Mouse (Mus musculus) lung, postnatal 0 days (tissue): ENCODE data around the gene Kcnj10.

Experiments used
- CTCF ChIP-seq: IDR thresholded peaks from 2 replicates; pipeline ENCODE4 v1.5.1; 2016; ENCODE audit warnings: antibody characterized with exemption, mild to moderate bottlenecking
- EP300 ChIP-seq: IDR thresholded peaks from 2 replicates; pipeline ENCODE4 v1.6.1; 2016; ENCODE audit warnings: antibody characterized with exemption, mild to moderate bottlenecking, control low read depth

DNA sequence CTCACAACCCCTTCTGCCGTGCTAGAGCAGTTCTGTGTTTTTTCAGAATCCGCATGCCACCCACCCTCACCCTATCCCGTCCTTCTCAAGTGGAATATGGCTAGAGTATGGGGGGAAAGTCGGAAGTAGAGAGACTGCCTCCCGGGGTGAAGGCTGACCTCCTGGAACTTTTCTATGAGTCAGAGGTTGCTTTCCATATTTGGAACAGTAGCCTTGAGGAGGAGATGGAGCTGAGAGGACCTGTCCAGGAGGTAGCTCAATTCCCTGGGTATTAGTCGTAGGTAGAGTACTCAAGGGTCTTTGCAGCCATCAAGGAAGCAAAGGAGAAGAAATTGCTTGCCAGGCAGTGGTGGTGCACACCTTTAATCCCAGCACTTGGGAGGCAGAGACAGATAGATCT lies 11.0 kb downstream of the Kcnj10 start:
- TF ChIP-seq CTCF (no peak), EP300 (no peak)
